Mouse (Mus musculus) cerebellum, postnatal 10 days (tissue): ENCODE measurements around the gene Cd36.

Source experiments
- DNase-seq, 2 experiments: peaks; one replicate each; pipeline ENCODE4 v3.0.0; 2021; ENCODE audit warnings: mixed read lengths in 2 of 2

The Cd36 gene

DNA sequence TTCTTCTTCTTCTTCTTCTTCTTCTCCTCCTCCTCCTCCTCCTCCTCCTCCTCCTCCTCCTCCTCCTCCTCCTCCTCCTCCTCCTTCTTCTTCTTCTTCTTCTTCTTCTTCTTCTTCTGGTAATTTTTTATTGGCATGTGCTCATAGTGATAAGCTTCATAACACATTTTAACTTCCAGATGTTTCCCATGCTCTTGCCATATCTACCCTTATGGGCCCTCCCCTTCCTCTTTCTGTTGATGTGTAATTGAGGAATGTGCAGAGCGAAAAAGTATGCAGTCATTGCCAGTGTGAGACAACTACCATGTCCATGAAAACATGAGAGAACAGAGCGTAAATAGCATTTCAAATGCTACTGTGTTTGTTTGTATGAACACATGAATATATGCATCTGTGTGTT, 118.3 kb downstream of the Cd36 start:
- DNase-seq: no peak

DNA sequence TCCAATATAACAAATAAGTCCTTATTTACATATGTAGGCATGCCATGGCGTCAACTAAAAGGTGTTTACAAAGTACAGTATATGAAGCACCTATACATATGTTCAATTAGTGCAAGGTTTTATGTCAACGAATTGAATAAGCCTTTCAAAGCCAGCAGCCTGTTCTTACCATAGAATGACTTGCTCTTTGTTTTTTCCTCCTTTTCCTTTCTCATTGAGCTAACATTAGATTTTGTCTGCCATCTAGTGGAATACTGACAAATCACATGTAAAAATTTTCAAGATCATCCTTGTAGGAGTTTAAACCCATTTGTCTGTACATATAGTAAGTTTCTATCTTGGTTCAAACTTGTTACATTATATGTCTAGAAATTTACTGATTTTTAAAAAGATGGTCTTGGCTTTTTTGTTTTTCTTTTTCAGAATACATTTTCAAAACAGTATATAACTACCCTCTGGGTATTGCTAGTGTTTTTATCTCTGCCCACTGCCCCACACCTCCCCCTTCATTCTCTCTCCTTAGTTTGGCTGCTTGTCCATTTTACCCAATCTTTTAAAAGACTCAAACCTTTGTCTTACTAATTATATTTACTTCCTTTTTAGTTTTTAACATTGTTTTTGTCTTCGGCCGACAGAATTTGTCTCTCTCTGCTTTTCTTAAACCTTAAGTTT, 122.5 kb downstream of the Cd36 start:
- DNase-seq: peak in 1 of 2 experiments; percentile 59

DNA sequence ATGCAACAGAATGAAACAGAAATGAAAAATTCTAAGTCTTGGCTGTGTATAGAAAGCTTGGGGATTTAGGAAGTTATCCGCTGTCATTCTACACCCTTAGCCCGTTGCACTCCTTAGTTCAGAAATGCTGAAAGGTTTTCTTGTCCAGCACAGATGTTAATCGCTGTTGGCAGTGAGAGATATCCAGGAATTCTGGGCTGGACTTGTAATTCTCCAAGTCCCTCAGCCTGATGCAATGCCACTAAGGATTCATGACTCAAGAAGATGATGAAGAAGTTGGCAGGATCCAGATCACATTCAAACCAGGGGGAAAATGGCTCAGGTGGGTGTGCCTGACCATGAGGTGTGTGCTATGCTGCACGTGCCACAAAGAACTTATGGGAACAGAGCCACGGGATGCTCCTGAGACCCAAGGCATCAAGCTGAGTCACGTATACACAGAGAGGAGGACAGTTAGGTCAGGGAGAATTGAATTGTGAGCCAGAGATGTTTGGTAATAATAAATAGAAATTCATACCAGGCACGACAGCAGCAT, 135.1 kb downstream of the Cd36 start:
- DNase-seq: no peak

DNA sequence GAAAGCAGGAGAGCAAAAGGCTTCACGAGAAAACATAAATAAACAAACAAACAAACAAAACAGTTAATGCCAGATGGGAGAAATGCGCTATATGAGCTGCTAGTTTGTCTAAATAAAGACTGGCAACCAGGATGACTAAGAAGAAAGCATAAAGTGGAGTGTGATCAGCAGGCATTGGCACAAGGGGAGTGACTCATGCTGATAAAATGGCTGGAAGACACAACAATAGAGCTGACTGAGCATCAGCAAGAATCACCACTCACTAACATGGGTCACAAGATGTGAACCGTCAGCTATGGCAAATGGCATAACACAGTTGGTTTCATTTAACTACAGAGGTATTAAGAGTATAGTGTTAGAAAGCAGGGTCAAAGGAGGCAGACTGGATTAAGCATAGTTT, 140.3 kb downstream of the Cd36 start:
- DNase-seq: peak in 1 of 2 experiments; percentile 14

DNA sequence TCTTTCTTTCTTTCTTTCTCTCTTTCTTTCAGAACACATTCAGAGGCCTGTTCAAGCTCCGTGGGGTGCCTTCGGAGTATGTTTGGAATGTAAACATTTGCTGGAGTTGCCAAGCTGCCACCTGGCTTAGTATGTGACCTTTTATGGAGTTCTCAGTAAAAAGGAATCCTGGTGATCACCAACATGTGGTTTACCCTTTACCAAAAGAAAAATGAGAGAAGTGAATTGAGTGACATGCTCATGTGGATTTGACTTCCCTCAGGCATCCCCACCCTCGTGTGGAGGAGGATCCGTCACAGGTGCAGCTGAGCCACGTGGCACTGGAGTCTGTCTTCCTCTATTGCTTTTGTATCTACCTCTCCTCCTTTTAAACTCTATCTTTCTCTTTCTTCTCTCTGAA, 141.5 kb downstream of the Cd36 start:
- DNase-seq: peak in 1 of 2 experiments; percentile 2

DNA sequence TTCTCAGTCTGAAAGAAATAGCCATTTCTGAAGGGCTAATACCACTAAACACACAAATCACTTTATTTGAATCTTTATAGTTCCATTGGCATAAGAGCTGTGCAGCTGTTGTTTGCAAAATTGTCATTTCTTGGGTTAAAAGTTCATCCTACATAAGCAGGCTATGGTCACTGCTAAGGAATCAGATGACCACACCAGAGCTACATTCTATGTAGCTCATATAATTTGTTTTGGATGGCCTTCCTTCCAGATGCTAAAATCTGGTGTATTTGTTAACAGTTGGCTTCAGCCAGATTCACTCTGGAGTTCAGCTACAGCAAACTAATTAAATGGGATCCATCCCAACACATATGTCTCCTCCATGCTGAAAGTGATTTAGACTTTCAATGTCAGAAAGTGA, 142.1 kb downstream of the Cd36 start:
- no peak for DNase-seq

DNA sequence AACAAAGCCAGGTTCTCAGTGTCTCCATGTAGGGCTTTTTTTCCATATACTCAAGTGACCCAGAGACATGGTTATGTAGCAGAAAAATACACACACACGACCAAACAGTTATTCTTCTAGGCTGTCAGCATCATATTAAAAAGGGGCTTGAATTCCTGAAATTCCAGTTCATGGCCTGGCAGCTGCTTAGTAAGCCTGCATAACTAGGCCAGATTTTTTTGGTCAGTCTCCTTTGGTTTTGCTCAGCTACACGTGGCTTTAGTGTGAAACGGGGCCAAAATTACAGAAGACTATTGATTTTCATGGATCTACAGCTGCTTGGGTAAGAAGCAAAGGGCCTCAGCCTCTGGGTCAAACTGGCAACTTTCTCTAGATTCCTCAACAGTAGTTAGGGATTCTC, 148.8 kb downstream of the Cd36 start:
- peak in 1 of 2 experiments; percentile 6 for DNase-seq
